Mouse (Mus musculus): ENCODE results near the gene Zfand3. TPM values are rescaled to one million over a fixed set of nuclear protein-coding genes. Genes with fewer than 3 reads are reported as not detected.
A peak's percentile ranks its signal among the peaks of the same experiment; 100 is the strongest.

The Zfand3 gene
- total and polyA plus RNA-seq, 2 experiments from 2014 or later, result 48.7 to 91.5 TPM

DNA sequence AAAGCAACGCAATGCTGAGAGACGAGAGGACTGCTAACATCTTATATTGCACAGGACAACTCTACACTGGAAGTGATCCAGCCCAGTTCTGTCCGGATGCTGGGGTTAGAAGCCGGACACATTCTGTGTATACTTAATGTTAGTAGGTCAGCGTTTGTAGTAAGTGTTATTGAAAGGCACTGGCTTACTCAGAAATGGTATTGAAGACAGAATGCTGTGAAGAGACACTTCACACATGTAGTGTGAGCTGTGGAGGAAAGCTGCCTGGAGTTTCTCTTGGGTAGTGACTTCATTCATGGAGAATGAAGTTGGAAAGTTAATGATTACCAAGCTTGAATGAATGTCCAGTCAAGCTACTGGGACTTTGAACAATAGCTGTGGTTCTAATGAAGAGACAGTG is 132.2 kb downstream of the Zfand3 start:
- no peak overlapping the region for H3K9ac ChIP-seq
- no peaks in the 10 kb centered on the region for H3K9me3 ChIP-seq (ENCODE audit: low read length)
- no peak overlapping the region for H3K4me3 ChIP-seq (ENCODE audit: low read depth, low read length)
- H3K27ac ChIP-seq (ENCODE audit: low read depth, low read length), result no peak overlapping the region
- no peak for TF ChIP-seq CTCF (IDR thresholded peaks at IDR 0.05; ENCODE audit: low read depth)
- no peaks in the 10 kb centered on the region for H3K27me3 ChIP-seq (ENCODE audit: insufficient read depth, low read length)
- no peak for ATAC-seq
- no peak for DNase-seq
- peaks cover 7% of the 10 kb centered on the region; the same call in 1 of the 2 replicates for H3K36me3 ChIP-seq (ENCODE audit: insufficient read depth)
- H3K4me1 ChIP-seq (ENCODE audit: insufficient read depth), result no peaks in the 10 kb centered on the region
- H3K4me2 ChIP-seq (ENCODE audit: low read depth), result no peak overlapping the region
- 93% methylated on average over 5 of the region's 5 CpGs for WGBS

DNA sequence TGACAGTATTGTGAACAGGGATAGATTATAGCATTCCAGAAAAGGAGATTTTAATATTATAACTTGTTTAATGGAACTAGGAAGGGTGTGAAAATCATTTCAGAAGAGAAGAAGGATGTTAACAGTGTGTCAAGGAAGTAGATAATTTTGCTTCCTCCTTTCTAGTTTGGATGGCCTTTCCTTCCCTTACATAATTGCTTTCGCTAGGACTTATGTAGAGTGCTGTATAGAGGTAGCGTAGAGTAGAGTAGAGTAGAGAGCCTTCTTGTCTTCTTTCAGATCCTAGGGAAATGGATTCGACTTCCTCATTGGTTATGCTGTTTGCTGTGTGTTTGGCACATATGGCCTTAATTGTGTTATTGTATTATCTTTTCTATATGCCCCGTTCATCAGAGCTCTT is 132.6 kb downstream of the Zfand3 start:
- Histone ChIP-seq H3K4me2 (ENCODE audit: low read depth) (no peak overlapping the region), H3K9me3 (ENCODE audit: low read length) (no peaks in the 10 kb centered on the region), H3K27ac (ENCODE audit: low read depth, low read length) (no peak overlapping the region), H3K9ac (no peak overlapping the region), H3K4me3 (ENCODE audit: low read depth, low read length) (no peak overlapping the region), H3K27me3 (ENCODE audit: insufficient read depth, low read length) (no peaks in the 10 kb centered on the region), H3K4me1 (ENCODE audit: insufficient read depth) (no peaks in the 10 kb centered on the region), H3K36me3 (ENCODE audit: insufficient read depth) (peaks cover 7% of the 10 kb centered on the region; the same call in 1 of the 2 replicates)
- DNase-seq (no peak), ATAC-seq (no peak)
- 90% methylated on average over 4 of the region's 4 CpGs for WGBS
- no peak for TF ChIP-seq CTCF (IDR thresholded peaks at IDR 0.05; ENCODE audit: low read depth)

DNA sequence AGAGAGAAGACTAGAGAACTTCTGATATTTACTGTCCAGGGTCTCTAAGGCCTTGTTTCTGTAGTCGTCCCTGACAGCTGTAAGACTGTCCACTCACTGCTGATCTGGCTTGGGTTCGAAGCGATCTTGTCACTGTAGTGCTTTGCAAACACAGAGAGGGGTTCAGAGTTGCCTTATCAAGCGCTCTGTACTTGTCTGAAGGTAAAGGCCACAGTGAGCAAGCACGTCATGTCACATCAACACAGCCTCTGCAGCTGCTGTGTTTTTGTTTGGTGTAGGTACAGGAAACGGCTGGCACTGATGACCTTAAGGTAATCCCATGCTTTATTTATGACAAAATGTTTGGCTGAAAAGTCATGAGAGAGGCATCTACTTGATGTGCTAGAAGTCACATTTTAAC is 139.6 kb downstream of the Zfand3 start:
- Histone ChIP-seq H3K4me3 (ENCODE audit: low read depth, low read length) (no peak overlapping the region), H3K27ac (ENCODE audit: low read depth, low read length) (no peak overlapping the region), H3K36me3 (ENCODE audit: insufficient read depth) (no peaks in the 10 kb centered on the region), H3K4me1 (ENCODE audit: insufficient read depth) (no peaks in the 10 kb centered on the region), H3K9me3 (ENCODE audit: low read length) (no peaks in the 10 kb centered on the region), H3K9ac (no peak overlapping the region), H3K4me2 (ENCODE audit: low read depth) (no peak overlapping the region), H3K27me3 (ENCODE audit: insufficient read depth, low read length) (no peaks in the 10 kb centered on the region)
- no peak for DNase-seq
- TF ChIP-seq CTCF (IDR thresholded peaks at IDR 0.05; ENCODE audit: low read depth), result no peak
- ATAC-seq, result no peak
- WGBS, result 91% methylated on average over 6 of the region's 6 CpGs

DNA sequence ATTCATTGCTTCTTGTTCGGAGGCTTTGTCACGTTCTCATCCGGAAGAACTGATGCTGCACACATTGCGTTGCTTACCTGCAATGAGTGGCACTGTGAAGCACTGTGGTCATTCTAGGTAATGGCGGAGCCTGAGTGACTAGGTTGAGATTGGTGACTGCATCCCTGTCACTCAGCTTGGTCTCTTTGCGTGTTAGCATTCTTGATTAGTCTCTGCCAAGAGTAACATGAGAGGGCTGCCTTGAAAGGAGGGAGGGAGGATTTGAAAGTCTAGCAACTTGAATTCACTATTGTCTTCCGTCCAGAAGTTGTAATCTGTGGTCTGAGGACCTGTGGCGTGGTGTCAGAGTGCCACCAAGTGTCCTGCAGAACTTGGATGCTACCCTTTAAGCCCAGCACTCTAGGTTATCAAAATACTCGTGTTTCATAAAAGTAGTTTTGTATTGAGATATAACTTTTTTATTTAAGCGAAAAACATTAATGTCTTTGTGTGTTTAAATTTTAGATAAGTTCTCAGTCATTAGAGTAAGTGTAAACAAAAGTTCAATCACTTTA is 141.1 kb downstream of the Zfand3 start:
- TF ChIP-seq CTCF (IDR thresholded peaks at IDR 0.05; ENCODE audit: low read depth), result 0 out of 2 replicates have a peak, but pooled peaks have one; percentile 8
- DNase-seq (no peak), ATAC-seq (no peak)
- Histone ChIP-seq H3K4me2 (ENCODE audit: low read depth) (no peak overlapping the region), H3K9ac (no peak overlapping the region), H3K4me1 (ENCODE audit: insufficient read depth) (no peaks in the 10 kb centered on the region), H3K27me3 (ENCODE audit: insufficient read depth, low read length) (no peaks in the 10 kb centered on the region), H3K4me3 (ENCODE audit: low read depth, low read length) (no peak overlapping the region), H3K9me3 (ENCODE audit: low read length) (no peaks in the 10 kb centered on the region), H3K27ac (ENCODE audit: low read depth, low read length) (no peak overlapping the region), H3K36me3 (ENCODE audit: insufficient read depth) (no peaks in the 10 kb centered on the region)
- 66% methylated on average over 10 of the region's 10 CpGs for WGBS

DNA sequence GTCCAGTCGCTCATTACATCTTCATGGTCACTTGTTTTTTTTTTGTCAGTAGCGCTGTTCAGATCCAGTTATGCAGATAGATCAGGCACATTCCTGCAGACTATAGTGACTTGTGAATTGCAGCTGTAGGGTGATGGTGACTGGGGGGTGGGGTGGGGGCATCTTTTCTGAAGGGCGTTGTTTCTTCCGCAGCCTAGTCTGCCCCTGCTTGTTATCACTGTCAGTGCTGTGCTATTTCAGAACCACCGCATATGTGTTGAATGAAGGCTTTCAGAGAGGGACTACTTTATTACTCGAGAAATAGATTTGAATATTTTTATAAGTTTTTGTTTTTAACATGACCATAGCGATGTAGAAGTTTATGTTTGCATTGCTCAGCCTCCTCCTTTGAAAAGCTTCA is 142.0 kb downstream of the Zfand3 start:
- Histone ChIP-seq H3K4me2 (ENCODE audit: low read depth) (no peak overlapping the region), H3K27ac (ENCODE audit: low read depth, low read length) (no peak overlapping the region), H3K36me3 (ENCODE audit: insufficient read depth) (no peaks in the 10 kb centered on the region), H3K9me3 (ENCODE audit: low read length) (no peaks in the 10 kb centered on the region), H3K4me3 (ENCODE audit: low read depth, low read length) (no peak overlapping the region), H3K27me3 (ENCODE audit: insufficient read depth, low read length) (no peaks in the 10 kb centered on the region), H3K9ac (no peak overlapping the region), H3K4me1 (ENCODE audit: insufficient read depth) (no peaks in the 10 kb centered on the region)
- no peak for TF ChIP-seq CTCF (IDR thresholded peaks at IDR 0.05; ENCODE audit: low read depth)
- DNase-seq (no peak), ATAC-seq (no peak)
- WGBS, result 77% methylated on average over 7 of the region's 7 CpGs

DNA sequence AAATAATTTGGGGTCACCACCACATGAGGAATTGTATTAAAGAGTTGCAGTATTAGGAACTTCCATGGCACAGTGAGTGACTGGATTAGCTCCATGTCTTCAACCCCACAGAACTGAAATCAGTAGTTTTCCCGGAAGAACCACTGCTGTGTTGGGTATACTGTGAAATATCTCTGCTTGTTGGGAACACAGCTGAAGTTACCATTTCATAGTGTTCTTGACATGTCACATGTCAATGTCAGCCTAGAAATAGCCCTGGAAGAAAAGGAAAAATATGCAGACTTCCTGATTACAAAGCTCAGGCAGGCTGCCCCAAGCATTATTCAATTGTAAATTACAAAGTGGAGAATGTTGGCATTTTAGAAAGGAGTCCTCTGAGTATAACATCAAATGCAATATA is 143.4 kb downstream of the Zfand3 start:
- Histone ChIP-seq H3K27me3 (ENCODE audit: insufficient read depth, low read length) (no peaks in the 10 kb centered on the region), H3K9me3 (ENCODE audit: low read length) (no peaks in the 10 kb centered on the region), H3K4me1 (ENCODE audit: insufficient read depth) (no peaks in the 10 kb centered on the region), H3K4me3 (ENCODE audit: low read depth, low read length) (no peak overlapping the region), H3K9ac (no peak overlapping the region), H3K27ac (ENCODE audit: low read depth, low read length) (no peak overlapping the region), H3K36me3 (ENCODE audit: insufficient read depth) (no peaks in the 10 kb centered on the region), H3K4me2 (ENCODE audit: low read depth) (no peak overlapping the region)
- no peak for TF ChIP-seq CTCF (IDR thresholded peaks at IDR 0.05; ENCODE audit: low read depth)
- DNase-seq (no peak), ATAC-seq (no peak)
- WGBS, result 50% methylated on average over 1 of the region's 1 CpGs

DNA sequence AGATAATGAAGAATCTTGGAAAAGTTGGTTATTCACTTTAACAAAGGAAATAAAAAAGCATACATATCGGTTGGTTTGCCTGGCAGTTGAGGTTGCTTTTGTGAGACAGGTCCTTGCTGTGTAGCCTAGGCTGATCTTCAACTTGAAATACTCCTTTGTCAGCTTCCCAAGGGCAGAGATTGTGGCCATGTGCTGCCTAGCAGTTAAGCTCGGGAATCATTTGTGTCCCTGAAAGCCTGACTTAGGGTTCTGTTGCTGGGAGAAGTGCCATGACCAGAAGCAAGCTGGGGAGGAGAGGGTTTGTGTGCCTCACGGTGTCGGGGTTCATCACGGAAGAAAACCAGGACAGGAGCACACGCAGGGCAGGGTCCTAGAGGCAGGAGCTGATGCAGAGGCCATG is 143.8 kb downstream of the Zfand3 start:
- WGBS, result 60% methylated on average over 6 of the region's 6 CpGs

More for the DNA sequence above, 143.8 kb downstream of the Zfand3 start:
- H3K4me1 ChIP-seq (ENCODE audit: insufficient read depth), result no peaks in the 10 kb centered on the region
- no peak overlapping the region for H3K9ac ChIP-seq
- no peak for DNase-seq
- H3K36me3 ChIP-seq (ENCODE audit: insufficient read depth), result no peaks in the 10 kb centered on the region
- TF ChIP-seq CTCF (IDR thresholded peaks at IDR 0.05; ENCODE audit: low read depth), result no peak
- H3K9me3 ChIP-seq (ENCODE audit: low read length), result no peaks in the 10 kb centered on the region
- H3K4me2 ChIP-seq (ENCODE audit: low read depth), result no peak overlapping the region
- no peak overlapping the region for H3K27ac ChIP-seq (ENCODE audit: low read depth, low read length)
- no peaks in the 10 kb centered on the region for H3K27me3 ChIP-seq (ENCODE audit: insufficient read depth, low read length)
- no peak for ATAC-seq
- no peak overlapping the region for H3K4me3 ChIP-seq (ENCODE audit: low read depth, low read length)
